Mouse (Mus musculus): ENCODE measurements around the gene Rps15a. TPM values are rescaled to one million over a fixed set of nuclear protein-coding genes. Genes with fewer than 3 reads are reported as not detected.
A peak's percentile ranks its signal among the peaks of the same experiment; 100 is the strongest.

Rps15a gene
- polyA plus RNA-seq (2021) = 1,838 TPM

GRCm38 (mm10) chr7:118115877-118116568 lies at the start of gene Rps15a:
TSS of gene Rps15a (minus strand) at chr7:118116188.
- ATAC-seq (peak; percentile 80), DNase-seq (ENCODE audit: low read depth, low spot score) (no peak)
- POLR2A ChIA-PET = interaction anchor here (5.6 kb wide), 1 partner anchor 12 kb away, joined by 24 read pairs; the partner anchor contains the start of gene Arl6ip1
- in situ Hi-C loops (cut with MboI; ENCODE audit: low pct_unique_long_range_greater_than_20kb) = loop anchor here (25.0 kb wide), 1 partner anchor 571 kb away; no protein-coding TSS in a partner anchor
- no peaks in the 10 kb centered on the region for H3K27me3 ChIP-seq
- TF ChIP-seq CTCF (IDR thresholded peaks at IDR 0.05) = no peak
- CTCF ChIA-PET = interaction anchor here (1.4 kb wide), 1 partner anchor 11 kb away, joined by 5 read pairs; no protein-coding TSS in a partner anchor

GRCm38 (mm10) chr7:118163006-118163405 lies 47.0 kb upstream of the Rps15a start:
- no peak for DNase-seq (ENCODE audit: low read depth, low spot score)
- in situ Hi-C loops (cut with MboI; ENCODE audit: low pct_unique_long_range_greater_than_20kb) = no loop called here

GRCm38 (mm10) chr7:118160121-118160520 lies 44.1 kb upstream of the Rps15a start:
- CTCF ChIA-PET = interaction anchor here (1.2 kb wide), 1 partner anchor 12 kb away, joined by 3 read pairs; no protein-coding TSS in a partner anchor

More at GRCm38 (mm10) chr7:118163006-118163405, 47.0 kb upstream of the Rps15a start:
- ChIA-PET POLR2A (no interaction called here), CTCF (no interaction called here)
- no peak for TF ChIP-seq CTCF (IDR thresholded peaks at IDR 0.05)
- no peak for ATAC-seq
- H3K27me3 ChIP-seq = no peaks in the 10 kb centered on the region

GRCm38 (mm10) chr7:118156461-118156860 lies 40.5 kb upstream of the Rps15a start:
- TF ChIP-seq CTCF (IDR thresholded peaks at IDR 0.05) = no peak
- ATAC-seq (no peak), DNase-seq (ENCODE audit: low read depth, low spot score) (no peak)
- in situ Hi-C loops (cut with MboI; ENCODE audit: low pct_unique_long_range_greater_than_20kb) = no loop called here
- H3K27me3 ChIP-seq = no peaks in the 10 kb centered on the region
- CTCF ChIA-PET = no interaction called here
- POLR2A ChIA-PET = interaction anchor here (0.8 kb wide), 1 partner anchor 80 kb away, joined by 6 read pairs; no protein-coding TSS in a partner anchor

More at GRCm38 (mm10) chr7:118160121-118160520, 44.1 kb upstream of the Rps15a start:
- H3K27me3 ChIP-seq = no peaks in the 10 kb centered on the region
- no peak for TF ChIP-seq CTCF (IDR thresholded peaks at IDR 0.05)
- POLR2A ChIA-PET = interaction anchor here (0.6 kb wide), 1 partner anchor 93 kb away, joined by 4 read pairs; no protein-coding TSS in a partner anchor
- ATAC-seq = no peak
- DNase-seq (ENCODE audit: low read depth, low spot score) = no peak
- in situ Hi-C loops (cut with MboI; ENCODE audit: low pct_unique_long_range_greater_than_20kb) = no loop called here

DNA sequence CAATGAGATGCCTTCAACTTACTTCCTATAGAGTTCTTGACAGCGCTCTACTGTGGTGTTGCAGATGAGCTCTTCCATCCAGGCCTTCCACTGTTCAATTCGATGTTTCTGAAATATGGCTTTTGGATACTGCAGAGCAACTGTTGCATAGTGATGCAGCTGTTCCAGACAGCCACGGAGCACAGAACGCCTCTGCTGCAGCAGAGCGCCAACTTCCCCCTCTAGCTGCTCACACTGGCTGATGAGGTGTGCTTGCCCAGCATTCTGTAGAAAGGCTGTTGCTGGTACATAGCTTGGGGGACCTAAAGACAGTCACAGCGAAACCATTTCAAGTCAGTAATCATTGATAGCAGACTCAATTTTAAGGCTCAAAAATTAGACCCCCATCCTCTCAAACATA lies 38.2 kb upstream of the Rps15a start:
- no peak for DNase-seq (ENCODE audit: low read depth, low spot score)
- in situ Hi-C loops (cut with MboI; ENCODE audit: low pct_unique_long_range_greater_than_20kb) = no loop called here
- no peak for TF ChIP-seq CTCF (IDR thresholded peaks at IDR 0.05)
- ChIA-PET CTCF (interaction anchor here (0.7 to 1.0 kb wide), 3 partner anchors 23 to 36 kb away, joined by 3 read pairs; no protein-coding TSS in a partner anchor), POLR2A (no interaction called here)
- H3K27me3 ChIP-seq = no peaks in the 10 kb centered on the region
- no peak for ATAC-seq

- in situ Hi-C loops (cut with MboI; ENCODE audit: low pct_unique_long_range_greater_than_20kb) = no loop called here
- DNase-seq (ENCODE audit: low read depth, low spot score) (no peak), ATAC-seq (no peak)
- ChIA-PET POLR2A (interaction anchor here (0.8 to 1.0 kb wide), 2 partner anchors 9 to 12 kb away, joined by 3 to 4 read pairs; no protein-coding TSS in a partner anchor), CTCF (interaction anchor here (0.9 to 1.5 kb wide), 3 partner anchors 9 to 305 kb away, joined by 3 read pairs; no protein-coding TSS in a partner anchor)
- no peaks in the 10 kb centered on the region for H3K27me3 ChIP-seq
- TF ChIP-seq CTCF (IDR thresholded peaks at IDR 0.05) = no peak
Measured at GRCm38 (mm10) chr7:118143602-118144001, 27.6 kb upstream of the Rps15a start.

- ChIA-PET CTCF (interaction anchor here (1.5 kb wide), 1 partner anchor 306 kb away, joined by 3 read pairs; no protein-coding TSS in a partner anchor), POLR2A (interaction anchor here (0.8 to 1.0 kb wide), 2 partner anchors 10 to 12 kb away, joined by 3 to 4 read pairs; no protein-coding TSS in a partner anchor)
- in situ Hi-C loops (cut with MboI; ENCODE audit: low pct_unique_long_range_greater_than_20kb) = no loop called here
- DNase-seq (ENCODE audit: low read depth, low spot score) (no peak), ATAC-seq (no peak)
- TF ChIP-seq CTCF (IDR thresholded peaks at IDR 0.05) = no peak
- no peaks in the 10 kb centered on the region for H3K27me3 ChIP-seq
Measured at GRCm38 (mm10) chr7:118143123-118143522, 27.1 kb upstream of the Rps15a start.

DNA sequence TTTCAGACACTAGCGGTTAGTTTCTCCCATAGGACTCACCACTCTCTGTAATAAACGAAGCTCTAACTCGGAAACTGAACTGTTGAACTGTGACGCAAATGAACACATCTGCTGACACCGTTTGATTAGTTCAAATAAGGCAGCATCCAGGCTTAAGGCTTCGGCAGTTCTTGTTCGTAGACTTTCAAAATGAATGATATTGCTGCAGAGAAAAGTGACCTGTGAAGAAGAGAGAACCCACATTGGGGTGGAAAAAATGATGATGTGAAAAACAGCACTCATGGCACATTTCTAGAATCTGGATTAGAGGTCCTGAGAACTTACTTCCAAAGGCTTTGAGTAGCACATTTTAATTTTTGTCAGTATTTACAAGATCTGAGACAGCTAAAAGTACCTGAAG lies 25.3 kb upstream of the Rps15a start:
- in situ Hi-C loops (cut with MboI; ENCODE audit: low pct_unique_long_range_greater_than_20kb) = no loop called here
- POLR2A ChIA-PET = no interaction called here

GRCm38 (mm10) chr7:118135128-118135527 lies 19.1 kb upstream of the Rps15a start:
- ATAC-seq = no peak
- no peaks in the 10 kb centered on the region for H3K27me3 ChIP-seq
- no peak for DNase-seq (ENCODE audit: low read depth, low spot score)
- CTCF ChIA-PET = interaction anchor here (1.2 kb wide), 1 partner anchor 13 kb away, joined by 3 read pairs; no protein-coding TSS in a partner anchor
- in situ Hi-C loops (cut with MboI; ENCODE audit: low pct_unique_long_range_greater_than_20kb) = no loop called here
- POLR2A ChIA-PET = no interaction called here
- TF ChIP-seq CTCF (IDR thresholded peaks at IDR 0.05) = no peak

More for the DNA sequence above, 25.3 kb upstream of the Rps15a start:
- ATAC-seq = no peak
- H3K27me3 ChIP-seq = no peaks in the 10 kb centered on the region
- no peak for TF ChIP-seq CTCF (IDR thresholded peaks at IDR 0.05)
- CTCF ChIA-PET = no interaction called here
- DNase-seq (ENCODE audit: low read depth, low spot score) = no peak

GRCm38 (mm10) chr7:118129430-118130041 lies 13.5 kb upstream of the Rps15a start, which contains the start of gene Arl6ip1:
TSS of gene Arl6ip1 (minus strand) at chr7:118129662.
- ChIA-PET POLR2A (interaction anchor here (1.7 to 3.1 kb wide), 2 partner anchors 9 to 12 kb away, joined by 7 to 24 read pairs; partner anchors contain the start of gene Rps15a), CTCF (interaction anchor here (1.2 to 2.0 kb wide), 2 partner anchors 10 to 20 kb away, joined by 4 read pairs; no protein-coding TSS in a partner anchor)
- in situ Hi-C loops (cut with MboI; ENCODE audit: low pct_unique_long_range_greater_than_20kb) = loop anchor here (10.0 kb wide), 1 partner anchor 165 kb away; no protein-coding TSS in a partner anchor
- H3K27me3 ChIP-seq = no peaks in the 10 kb centered on the region
- ATAC-seq (peak; percentile 99), DNase-seq (ENCODE audit: low read depth, low spot score) (peak; percentile 95)
- no peak for TF ChIP-seq CTCF (IDR thresholded peaks at IDR 0.05)

All from Patski (cell line).